In genomic region chr4:130883820-130884533, GRCm38 (mm10) we compare ENCODE assay signal across 14 mouse cellular contexts. TPM values are rescaled to one million over a fixed set of nuclear protein-coding genes. Genes with fewer than 3 reads are reported as not detected.
DNase-seq lines count a peak whose midpoint lies in the region; ATAC-seq and TF ChIP-seq lines count a peak whose summit lies in the region.
"Had no signal": no experiment of that assay in that cellular context is flagged by ENCODE, and none has a peak within 500 bp of the region (broad histone marks: within the 10 kb centered on the region; RNA-seq: fewer than 3 reads in every experiment).

No protein-coding gene starts in this region.

- TF ChIP-seq CTCF in lung, postnatal 0 days (IDR thresholded peaks at IDR 0.05): no peak

- H3K27me3 ChIP-seq in hindbrain, embryonic 10.5 days (ENCODE audit: insufficient read depth, poor library complexity, severe bottlenecking): peaks cover 26% of the 10 kb centered on the region
- peaks cover 47% of the 10 kb centered on the region for H3K27me3 ChIP-seq in hindbrain, embryonic 13.5 days
- H3K27me3 ChIP-seq in limb, embryonic 10.5 days (ENCODE audit: low read depth, poor library complexity, severe bottlenecking): peaks cover 21% of the 10 kb centered on the region
- H3K27me3 ChIP-seq in lung, postnatal 0 days (replicated peaks; ENCODE audit: insufficient read depth, low read length): no peaks in the 10 kb centered on the region
- H3K27me3 ChIP-seq: embryonic facial prominence, embryonic 12.5 days had no signal

- H3K4me2 ChIP-seq in hindbrain, embryonic 13.5 days: no peak overlapping the region
- no peak overlapping the region for H3K4me2 ChIP-seq in lung, postnatal 0 days (replicated peaks; ENCODE audit: low read depth, low read length)
- H3K4me2 ChIP-seq: embryonic facial prominence, embryonic 12.5 days; midbrain, embryonic 12.5 days had no signal

- peak; percentile 63 for DNase-seq in hindbrain, embryonic 10.5 days (ENCODE audit: low spot score)
- peak; percentile 25 for DNase-seq in R1 (ENCODE audit: low read depth, low spot score)
- peak; percentile 57 for DNase-seq in embryo, embryonic 9.5 days (ENCODE audit: extremely low spot score)
- DNase-seq in limb, embryonic 10.5 days (ENCODE audit: low spot score): peak; percentile 63
- DNase-seq in spleen, postnatal 4 days (ENCODE audit: low spot score in 2 of 2): no peak
- no peak for DNase-seq in lung, postnatal 0 days (ENCODE audit: low spot score)
- DNase-seq: gastrocnemius, postnatal 10 days; heart, postnatal 4 days; liver, postnatal 0 days; thymus, postnatal 4 days had no signal

- H3K9ac ChIP-seq in hindbrain, embryonic 13.5 days: no peak overlapping the region
- H3K9ac ChIP-seq in lung, postnatal 0 days (replicated peaks; ENCODE audit: low read depth): no peak overlapping the region
- H3K9ac ChIP-seq: embryonic facial prominence, embryonic 12.5 days; liver, postnatal 0 days; midbrain, embryonic 12.5 days had no signal

- no peak for TF ChIP-seq EP300 in lung, postnatal 0 days (IDR thresholded peaks at IDR 0.05)

- H3K4me3 ChIP-seq in hindbrain, embryonic 10.5 days: no peak overlapping the region
- H3K4me3 ChIP-seq in hindbrain, embryonic 13.5 days: no peak overlapping the region
- H3K4me3 ChIP-seq in limb, embryonic 10.5 days: no peak overlapping the region
- no peak overlapping the region for H3K4me3 ChIP-seq in lung, postnatal 0 days (ENCODE audit: low read depth, low read length)
- H3K4me3 ChIP-seq: embryonic facial prominence, embryonic 12.5 days; midbrain, embryonic 12.5 days had no signal

- no peaks in the 10 kb centered on the region for H3K9me3 ChIP-seq in hindbrain, embryonic 10.5 days
- no peaks in the 10 kb centered on the region for H3K9me3 ChIP-seq in hindbrain, embryonic 13.5 days
- H3K9me3 ChIP-seq in limb, embryonic 10.5 days (replicated peaks): no peaks in the 10 kb centered on the region
- H3K9me3 ChIP-seq in lung, postnatal 0 days (ENCODE audit: low read length): no peaks in the 10 kb centered on the region
- H3K9me3 ChIP-seq: embryonic facial prominence, embryonic 12.5 days; midbrain, embryonic 12.5 days had no signal

- no peak for ATAC-seq in hindbrain, embryonic 13.5 days (ENCODE audit: low FRiP score)
- ATAC-seq in inflammation-experienced regulatory T-cells, adult 6 months: no peak
- ATAC-seq in lung, postnatal 0 days: no peak
- ATAC-seq: liver, postnatal 0 days had no signal

- no peaks in the 10 kb centered on the region for H3K36me3 ChIP-seq in hindbrain, embryonic 10.5 days
- H3K36me3 ChIP-seq in hindbrain, embryonic 13.5 days: no peaks in the 10 kb centered on the region
- no peaks in the 10 kb centered on the region for H3K36me3 ChIP-seq in limb, embryonic 10.5 days
- H3K36me3 ChIP-seq in lung, postnatal 0 days (ENCODE audit: insufficient read depth, low read length): no peaks in the 10 kb centered on the region
- H3K36me3 ChIP-seq: embryonic facial prominence, embryonic 12.5 days; midbrain, embryonic 12.5 days had no signal

- WGBS in hindbrain, embryonic 10.5 days: 57% methylated on average over 13 of the region's 13 CpGs
- WGBS in hindbrain, embryonic 13.5 days: 49% methylated on average over 13 of the region's 13 CpGs
- WGBS in limb, embryonic 10.5 days: 42% methylated on average over 13 of the region's 13 CpGs
- 33% methylated on average over 13 of the region's 13 CpGs for WGBS in lung, postnatal 0 days

- H3K4me1 ChIP-seq in hindbrain, embryonic 10.5 days (replicated peaks): peaks cover 48% of the 10 kb centered on the region
- peaks cover 29% of the 10 kb centered on the region for H3K4me1 ChIP-seq in hindbrain, embryonic 13.5 days (replicated peaks)
- peaks cover 47% of the 10 kb centered on the region for H3K4me1 ChIP-seq in limb, embryonic 10.5 days
- no peaks in the 10 kb centered on the region for H3K4me1 ChIP-seq in lung, postnatal 0 days (ENCODE audit: insufficient read depth, low read depth, low read length)

- peak overlapping the region; percentile 46; the same call in 1 of the 2 replicates for H3K27ac ChIP-seq in hindbrain, embryonic 10.5 days
- H3K27ac ChIP-seq in hindbrain, embryonic 13.5 days: no peak overlapping the region
- H3K27ac ChIP-seq in limb, embryonic 10.5 days: peak overlapping the region; percentile 14
- H3K27ac ChIP-seq in lung, postnatal 0 days (ENCODE audit: low read length): no peak overlapping the region
- H3K27ac ChIP-seq: embryonic facial prominence, embryonic 12.5 days; midbrain, embryonic 12.5 days had no signal

RNA-seq across cellular contexts. Expression of gene Laptm5, which starts 28.9 kb away (rescaled TPM):
- polyA plus RNA-seq in hindbrain, embryonic 10.5 days (2016; fragmentation: Nextera tagmentation; extraction: Ambion mirVana): 21.3 and 25.9 TPM in 2 replicates
- 29.4 and 31.4 TPM in 2 replicates for polyA plus RNA-seq in hindbrain, embryonic 13.5 days (2015; fragmentation: Nextera tagmentation; extraction: Ambion mirVana)
- polyA plus RNA-seq in limb, embryonic 10.5 days (2016; fragmentation: Nextera tagmentation; extraction: Ambion mirVana): 10.5 and 15.4 TPM in 2 replicates
- polyA plus RNA-seq in inflammation-experienced regulatory T-cells, adult 6 months (2017; shearing (Covaris generic)): 1,000 to 10,000 TPM; 1,760 to 2,043 (median 1,985) TPM
- polyA plus RNA-seq in lung, postnatal 0 days (2015; fragmentation: Nextera tagmentation; extraction: Ambion mirVana): 88.8 and 98.8 TPM in 2 replicates

Comparison
In these comparisons a context has a peak if more than half of its experiments do, and no peak if none do; other contexts are left out.
1. H3K27ac ChIP-seq: peak in hindbrain, embryonic 10.5 days (single experiment) and limb, embryonic 10.5 days (single experiment); none in hindbrain, embryonic 13.5 days (single experiment) and lung, postnatal 0 days (single experiment).
2. DNase-seq: peak in hindbrain, embryonic 10.5 days (single experiment), R1 (single experiment), embryo, embryonic 9.5 days (single experiment) and limb, embryonic 10.5 days (single experiment); none in spleen, postnatal 4 days (0 of 2) and lung, postnatal 0 days (single experiment).
3. RNA of gene Laptm5, which starts 28.9 kb away (polyA plus RNA-seq): 1,760 to 2,043 TPM in inflammation-experienced regulatory T-cells, adult 6 months; 88.8 to 98.8 TPM in lung, postnatal 0 days, 29.4 to 31.4 TPM in hindbrain, embryonic 13.5 days, 21.3 to 25.9 TPM in hindbrain, embryonic 10.5 days and 10.5 to 15.4 TPM in limb, embryonic 10.5 days; every median in the first group is over 10 times any median in the second.